Mouse (Mus musculus): Measurements from ENCODE around the gene Frmd8. TPM values are rescaled to one million over a fixed set of nuclear protein-coding genes. Genes with fewer than 3 reads are reported as not detected.
"Not testable (repeated sequence)": the region's sequence is repeated elsewhere in the genome, so short reads cannot be mapped to it uniquely, and the experiment has no call there.

Gene Frmd8
- total and polyA plus RNA-seq, 3 experiments: 22.8 to 34.4 TPM; not detected in 1

DNA sequence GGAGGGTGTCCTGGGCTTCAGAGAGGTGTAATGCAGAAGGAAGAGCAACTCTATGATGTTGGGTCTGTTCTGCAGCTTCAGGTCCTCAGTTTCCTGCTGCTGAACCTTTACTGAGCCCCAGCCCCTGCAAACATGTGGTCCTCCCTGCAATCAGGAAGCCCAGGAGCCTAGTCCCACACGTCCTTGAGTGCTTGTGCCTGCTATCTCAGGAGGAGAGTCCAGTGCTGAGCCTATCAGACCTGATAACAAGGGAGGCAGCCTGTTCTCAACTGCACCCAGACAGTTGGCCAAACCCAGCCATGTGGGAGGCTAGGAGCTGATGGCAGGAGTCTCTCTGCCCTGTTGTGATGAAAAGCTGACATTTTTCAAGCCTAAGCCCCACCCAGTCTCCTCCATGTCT, 8.9 kb upstream of the Frmd8 start:
- Histone ChIP-seq H3K4me1 (ENCODE audit: control insufficient read depth in 1 of 2, insufficient read depth in 2 of 2, low read length in 2 of 2) (peaks cover 8 to 28% of the 10 kb centered on the region in 2 experiments), H3K9me3 (replicated peaks; ENCODE audit: insufficient read depth, low read length) (no peaks in the 10 kb centered on the region), H3K27me3 (ENCODE audit: control insufficient read depth in 1 of 2, insufficient read depth in 2 of 2, low read length in 2 of 2) (no peaks in the 10 kb centered on the region), H3K79me2 (ENCODE audit: control insufficient read depth, insufficient read depth, low read length, poor library complexity) (peaks cover 6% of the 10 kb centered on the region), H3K9ac (ENCODE audit: control insufficient read depth, low read depth, low read length, poor library complexity, severe bottlenecking) (0 out of 2 replicates have a peak overlapping the region, but pooled peaks have one; percentile 27), H3K27ac (ENCODE audit: control insufficient read depth, low read depth, low read length) (peak overlapping the region; percentile 69), H3K4me3 (ENCODE audit: control insufficient read depth in 1 of 2, insufficient read depth in 1 of 2, low read depth in 2 of 2, low read length in 2 of 2) (no peak overlapping the region), H3K36me3 (ENCODE audit: control insufficient read depth in 1 of 2, insufficient read depth in 2 of 2, low read length in 2 of 2) (peaks cover 0 to 17% of the 10 kb centered on the region in 2 experiments; a peak in 2 of 4 replicates)
- TF ChIP-seq POLR2AphosphoS5 (IDR thresholded peaks at IDR 0.05; ENCODE audit: borderline replicate concordance, low read depth, low read length) (no peak), MAX (IDR thresholded peaks at IDR 0.05; ENCODE audit: low read length) (no peak; the same call in 1 of the 2 replicates), USF1 (IDR thresholded peaks at IDR 0.05; ENCODE audit: low read depth, low read length) (peak; percentile 37; the same call in 1 of the 2 replicates), ETS1 (IDR thresholded peaks at IDR 0.05; ENCODE audit: low read depth, low read length) (peak; percentile 62), MYB (IDR thresholded peaks at IDR 0.05; ENCODE audit: low read depth, low read length) (0 out of 2 replicates have a peak, but pooled peaks have one; percentile 6), BHLHE40 (IDR thresholded peaks at IDR 0.05; ENCODE audit: borderline replicate concordance, low read depth, low read length) (no peak; the same call in 1 of the 2 replicates), NELFE (IDR thresholded peaks at IDR 0.05; ENCODE audit: low read depth, low read length) (no peak), SIN3A (IDR thresholded peaks at IDR 0.05; ENCODE audit: low read length) (peak; percentile 71; the same call in 1 of the 2 replicates), KAT2A (conservative IDR thresholded peaks at IDR 0.05; ENCODE audit: low read depth, low read length) (no peak), POLR2AphosphoS2 (IDR thresholded peaks at IDR 0.05; ENCODE audit: low read length) (no peak), GABPA (IDR thresholded peaks at IDR 0.05; ENCODE audit: low read depth, low read length) (no peak), RAD21 (IDR thresholded peaks at IDR 0.05; ENCODE audit: low read depth, low read length) (no peak), POLR2A (IDR thresholded peaks at IDR 0.05; ENCODE audit: control insufficient read depth in 1 of 2, insufficient read depth in 1 of 2, low read depth in 1 of 2, low read length in 2 of 2, poor library complexity in 1 of 2) (no peak; a peak in 1 of 4 replicates), TAL1 (IDR thresholded peaks at IDR 0.05; ENCODE audit: low read length) (peak; percentile 51), MXI1 (IDR thresholded peaks at IDR 0.05; ENCODE audit: low read depth, low read length) (peak; percentile 53), SMC3 (IDR thresholded peaks at IDR 0.05; ENCODE audit: low read depth, low read length) (no peak), MYC (IDR thresholded peaks at IDR 0.05; ENCODE audit: low read depth, low read length) (peak; percentile 50; the same call in 1 of the 2 replicates), TCF12 (IDR thresholded peaks at IDR 0.05; ENCODE audit: low read depth, low read length) (peak; percentile 74), TBP (IDR thresholded peaks at IDR 0.05; ENCODE audit: low read depth, low read length) (0 out of 2 replicates have a peak, but pooled peaks have one; percentile 40), EP300 (IDR thresholded peaks at IDR 0.05; ENCODE audit: low read depth in 1 of 2, low read length in 2 of 2) (peak; percentile 58 to 81; a peak in 3 of 4 replicates), RCOR1 (IDR thresholded peaks at IDR 0.05; ENCODE audit: low read depth, low read length) (0 out of 2 replicates have a peak, but pooled peaks have one; percentile 3), ELF1 (IDR thresholded peaks at IDR 0.05; ENCODE audit: low read depth, low read length) (peak; percentile 48; the same call in 1 of the 2 replicates), MAZ (IDR thresholded peaks at IDR 0.05; ENCODE audit: low read depth, low read length) (no peak), NRF1 (IDR thresholded peaks at IDR 0.05; ENCODE audit: insufficient read depth, low read depth, low read length, poor library complexity, severe bottlenecking) (0 out of 2 replicates have a peak, but pooled peaks have one; percentile 4), USF2 (IDR thresholded peaks at IDR 0.05; ENCODE audit: borderline replicate concordance in 1 of 2, insufficient read depth in 1 of 2, low read depth in 1 of 2, low read length in 2 of 2) (no peak), GATA1 (IDR thresholded peaks at IDR 0.05; ENCODE audit: low read depth, low read length) (peak; percentile 78), ZC3H11A (IDR thresholded peaks at IDR 0.05; ENCODE audit: low read depth, low read length) (no peak), ZMIZ1 (IDR thresholded peaks at IDR 0.05; ENCODE audit: low read depth, low read length) (no peak), MAFK (IDR thresholded peaks at IDR 0.05; ENCODE audit: borderline replicate concordance, low read depth, low read length) (no peak)
- peak; percentile 75 for DNase-seq (ENCODE audit: low read depth, low spot score)

- H3K27ac ChIP-seq (ENCODE audit: control insufficient read depth, low read depth, low read length): peak overlapping the region; percentile 36; the same call in 1 of the 2 replicates
- H3K9me3 ChIP-seq (replicated peaks; ENCODE audit: insufficient read depth, low read length); H3K4me3 ChIP-seq (ENCODE audit: control insufficient read depth in 1 of 2, insufficient read depth in 1 of 2, low read depth in 2 of 2, low read length in 2 of 2); H3K27me3 ChIP-seq (ENCODE audit: control insufficient read depth in 1 of 2, insufficient read depth in 2 of 2, low read length in 2 of 2): not testable (repeated sequence)
- peak; percentile 67 for DNase-seq (ENCODE audit: low read depth, low spot score)
- H3K9ac ChIP-seq (ENCODE audit: control insufficient read depth, low read depth, low read length, poor library complexity, severe bottlenecking): peak overlapping the region; percentile 24; the same call in 1 of the 2 replicates
- H3K79me2 ChIP-seq (ENCODE audit: control insufficient read depth, insufficient read depth, low read length, poor library complexity): peaks cover 14% of the 10 kb centered on the region
- H3K36me3 ChIP-seq (ENCODE audit: control insufficient read depth in 1 of 2, insufficient read depth in 2 of 2, low read length in 2 of 2): peaks cover 0 to 21% of the 10 kb centered on the region in 2 experiments; a peak in 2 of 4 replicates
- H3K4me1 ChIP-seq (ENCODE audit: control insufficient read depth in 1 of 2, insufficient read depth in 2 of 2, low read length in 2 of 2): peaks cover 9 to 35% of the 10 kb centered on the region in 2 experiments
These were observed 7.0 kb upstream of the Frmd8 start for GRCm38 (mm10) chr19:5882079-5882478.
